Mouse (Mus musculus) CD4-positive naive resting alpha-beta T cell, adult 57 days (primary cell): ENCODE results near the gene Plekhm3. TPM values are rescaled to one million over a fixed set of nuclear protein-coding genes. Genes with fewer than 3 reads are reported as not detected.

Experiments used
- total RNA-seq: library from RNA; stranded (reverse); gene quantifications from one replicate; pipeline ENCODE4 v1.2.4, GENCODE M21; 2023

The Plekhm3 gene
- total RNA-seq: 13.9 TPM

GRCm38 (mm10) chr1:64956479-64956961 is at the start of gene Plekhm3:
TSS of gene Plekhm3 (minus strand) at chr1:64956824.

GRCm38 (mm10) chr1:64737502-64738179 is 219.0 kb downstream of the Plekhm3 start, which contains the start of gene Fzd5:
TSS of gene Fzd5 (minus strand) at chr1:64737751.

Other genes with a start within 250 kb of the Plekhm3 start
- gene Fzd5, start 219.1 kb downstream of the Plekhm3 start, total RNA-seq: 4.8 TPM
- gene Akr1cl, start 75.9 kb upstream of the Plekhm3 start, total RNA-seq: not detected
- gene Cryge, start 94.3 kb upstream of the Plekhm3 start, total RNA-seq: not detected
- gene Crygd, start 106.6 kb upstream of the Plekhm3 start, total RNA-seq: not detected
- not detected for gene Crygc, start 116.9 kb upstream of the Plekhm3 start, total RNA-seq
- not detected for gene Crygb, start 125.5 kb upstream of the Plekhm3 start, total RNA-seq
- gene Cryga, start 146.5 kb upstream of the Plekhm3 start, total RNA-seq: not detected
- not detected for gene Gm28845, start 162.7 kb upstream of the Plekhm3 start, total RNA-seq
- not detected for gene D630023F18Rik, start 166.4 kb upstream of the Plekhm3 start, total RNA-seq
- 5.7 TPM for gene Idh1, start 229.7 kb upstream of the Plekhm3 start, total RNA-seq
- 44.4 TPM for gene Pikfyve, start 229.9 kb upstream of the Plekhm3 start, total RNA-seq